Mouse (Mus musculus) kidney, postnatal 25 days (tissue): ENCODE data around the gene Palb2.
A peak's percentile ranks its signal among the peaks of the same experiment; 100 is the strongest.

ENCODE experiments used
- DNase-seq, 2 experiments: peaks; one replicate each; pipeline ENCODE4 v3.0.0; 2021; ENCODE audit warnings: mixed read lengths in 2 of 2

Palb2 gene

GRCm38 (mm10) chr7:122099222-122099621 lies 33.6 kb downstream of the Palb2 start:
- DNase-seq, result peak; percentile 51 to 55

GRCm38 (mm10) chr7:122098009-122098408 lies 34.8 kb downstream of the Palb2 start:
- DNase-seq, result no peak

- no peak for DNase-seq
Observed at GRCm38 (mm10) chr7:122094564-122095330, 38.0 kb downstream of the Palb2 start.

GRCm38 (mm10) chr7:122087195-122087982 lies 45.4 kb downstream of the Palb2 start:
- DNase-seq, result no peak

GRCm38 (mm10) chr7:122081071-122081470 lies 51.7 kb downstream of the Palb2 start:
- no peak for DNase-seq

- no peak for DNase-seq
Observed at GRCm38 (mm10) chr7:122079798-122080554, 52.8 kb downstream of the Palb2 start.

GRCm38 (mm10) chr7:122074374-122074773 lies 58.4 kb downstream of the Palb2 start:
- DNase-seq, result no peak

- DNase-seq, result peak in 1 of 2 experiments; percentile 54
Observed at GRCm38 (mm10) chr7:122067517-122068381, 65.0 kb downstream of the Palb2 start.

GRCm38 (mm10) chr7:122066945-122067516 lies 65.8 kb downstream of the Palb2 start, which contains the start of the genes Ubfd1 and Ears2:
Gene Ubfd1, plus strand, starts transcription at chr7:122067175.
Gene Ears2, minus strand, starts transcription at chr7:122067263.
- DNase-seq, result peak; percentile 95 to 97

- no peak for DNase-seq
Observed at GRCm38 (mm10) chr7:122066102-122066944, 66.5 kb downstream of the Palb2 start.

- DNase-seq, result no peak
Observed at GRCm38 (mm10) chr7:122065656-122066055, 67.1 kb downstream of the Palb2 start.
